Mouse (Mus musculus) stomach, embryonic 15.5 days (tissue): Measurements from ENCODE around the gene Ostm1. TPM values are rescaled to one million over a fixed set of nuclear protein-coding genes. Genes with fewer than 3 reads are reported as not detected.
A peak's percentile ranks its signal among the peaks of the same experiment; 100 is the strongest.

Source experiments
- ATAC-seq: fragments of 200-750 bp; cut with Nextera tagmentation; 2 replicates; pipeline ENCODE4 v1.8.0; 2017; ENCODE audit warnings: low read depth, moderate number of reproducible peaks, moderate TSS enrichment; ENCODE audit not compliant: insufficient read depth, low FRiP score
- H3K27ac ChIP-seq: fragments of 300-500 bp; sonication (generic); 2 replicates; pipeline ENCODE4 v1.5.1; 2015; ENCODE audit warnings: mild to moderate bottlenecking, inconsistent platforms
- H3K27me3 ChIP-seq: fragments of 300-500 bp; sonication (generic); replicated peaks from 2 replicates; pipeline ENCODE4 v1.6.1; 2015; ENCODE audit warnings: inconsistent platforms
- H3K36me3 ChIP-seq: fragments of 300-500 bp; sonication (generic); 2 replicates; pipeline ENCODE4 v1.6.1; 2015; ENCODE audit warnings: inconsistent platforms
- H3K4me1 ChIP-seq: fragments of 300-500 bp; sonication (generic); 2 replicates; pipeline ENCODE4 v1.6.1; 2015; ENCODE audit warnings: inconsistent platforms
- H3K4me2 ChIP-seq: fragments of 300-500 bp; sonication (generic); 2 replicates; pipeline ENCODE4 v1.6.1; 2015; ENCODE audit warnings: mild to moderate bottlenecking, inconsistent platforms
- H3K4me3 ChIP-seq: fragments of 300-500 bp; sonication (generic); replicated peaks from 2 replicates; pipeline ENCODE4 v1.5.1; 2015; ENCODE audit warnings: inconsistent platforms
- H3K9ac ChIP-seq: fragments of 300-500 bp; sonication (generic); 2 replicates; pipeline ENCODE4 v1.6.1; 2015; ENCODE audit warnings: inconsistent platforms
- H3K9me3 ChIP-seq: fragments of 300-500 bp; sonication (generic); 2 replicates; pipeline ENCODE4 v1.6.1; 2016; ENCODE audit warnings: inconsistent platforms
- WGBS: fragments of 180-500 bp; shearing (Covaris S2); methylation state at CpG from one replicate; pipeline ENCODE4 v1.1.7; 2015; 5-methylcytosine and 5-hydroxymethylcytosine counted together
- polyA plus RNA-seq: library from polyadenylated mRNA; unstranded; fragments of >200 nt; fragmentation: Nextera tagmentation; extraction: Ambion mirVana; gene quantifications from 2 replicates; pipeline ENCODE4 v1.2.1, GENCODE M21; 2015

Ostm1 gene
- 13.0 and 13.2 TPM in 2 replicates for polyA plus RNA-seq

- H3K4me1 ChIP-seq = peaks cover 13% of the 10 kb centered on the region; the same call in 1 of the 2 replicates
- peak within 1 kb of the TSS; percentile 12 for H3K4me3 ChIP-seq
Measured at GRCm38 (mm10) chr10:42583157-42583872, at the start of gene Ostm1, which contains the start of gene Nr2e1. Ostm1 (plus strand) TSS chr10:42583822. Nr2e1 (minus strand) TSS chr10:42583632.

GRCm38 (mm10) chr10:42533836-42534453 lies 49.7 kb upstream of the Ostm1 start:
- Histone ChIP-seq H3K9ac (no peak overlapping the region), H3K4me3 (no peak overlapping the region), H3K27ac (0 out of 2 replicates have a peak overlapping the region, but pooled peaks have one; percentile 19), H3K36me3 (peaks cover 15% of the 10 kb centered on the region; the same call in 1 of the 2 replicates), H3K9me3 (no peaks in the 10 kb centered on the region), H3K4me1 (no peaks in the 10 kb centered on the region), H3K27me3 (no peaks in the 10 kb centered on the region), H3K4me2 (no peak overlapping the region)
- WGBS = 77% methylated on average over 11 of the region's 11 CpGs
- ATAC-seq = peak; percentile 54; the same call in 1 of the 2 replicates

More at GRCm38 (mm10) chr10:42583157-42583872, at the start of gene Ostm1, which contains the start of gene Nr2e1:
- WGBS = 1% methylated on average over 43 of the region's 43 CpGs
- H3K27me3 ChIP-seq = peaks cover 95% of the 10 kb centered on the region
- H3K4me2 ChIP-seq = peak within 1 kb of the TSS; percentile 37
- H3K27ac ChIP-seq = no peak within 1 kb of the TSS
- no peaks in the 10 kb centered on the region for H3K36me3 ChIP-seq
- no peaks in the 10 kb centered on the region for H3K9me3 ChIP-seq
- no peak within 1 kb of the TSS for H3K9ac ChIP-seq
- ATAC-seq = no peak

- WGBS = 82% methylated on average over 9 of the region's 9 CpGs
- H3K27me3 ChIP-seq = no peaks in the 10 kb centered on the region
- no peak overlapping the region for H3K9ac ChIP-seq
- ATAC-seq = peak; percentile 85; the same call in 1 of the 2 replicates
- no peak overlapping the region for H3K4me2 ChIP-seq
- no peak overlapping the region for H3K4me3 ChIP-seq
- H3K27ac ChIP-seq = no peak overlapping the region
- H3K9me3 ChIP-seq = no peaks in the 10 kb centered on the region
- no peaks in the 10 kb centered on the region for H3K4me1 ChIP-seq
- peaks cover 10% of the 10 kb centered on the region; the same call in 1 of the 2 replicates for H3K36me3 ChIP-seq
Measured at GRCm38 (mm10) chr10:42537571-42538316, 45.9 kb upstream of the Ostm1 start.

GRCm38 (mm10) chr10:42545707-42546503 lies 37.7 kb upstream of the Ostm1 start:
- Histone ChIP-seq H3K9ac (no peak overlapping the region), H3K9me3 (no peaks in the 10 kb centered on the region), H3K27me3 (no peaks in the 10 kb centered on the region), H3K4me3 (no peak overlapping the region), H3K36me3 (no peaks in the 10 kb centered on the region), H3K4me1 (no peaks in the 10 kb centered on the region), H3K4me2 (no peak overlapping the region), H3K27ac (no peak overlapping the region)
- ATAC-seq = no peak
- 74% methylated on average over 6 of the region's 6 CpGs for WGBS

- Histone ChIP-seq H3K4me3 (no peak overlapping the region), H3K27ac (no peak overlapping the region), H3K9ac (no peak overlapping the region), H3K4me1 (no peaks in the 10 kb centered on the region), H3K36me3 (no peaks in the 10 kb centered on the region), H3K27me3 (no peaks in the 10 kb centered on the region), H3K4me2 (no peak overlapping the region), H3K9me3 (no peaks in the 10 kb centered on the region)
- 85% methylated on average over 3 of the region's 3 CpGs for WGBS
- no peak for ATAC-seq
Measured at GRCm38 (mm10) chr10:42546507-42546906, 37.1 kb upstream of the Ostm1 start.

- H3K9me3 ChIP-seq = no peaks in the 10 kb centered on the region
- H3K36me3 ChIP-seq = no peaks in the 10 kb centered on the region
- no peak overlapping the region for H3K9ac ChIP-seq
- no peak overlapping the region for H3K4me3 ChIP-seq
- 64% methylated on average over 5 of the region's 5 CpGs for WGBS
- no peaks in the 10 kb centered on the region for H3K4me1 ChIP-seq
- ATAC-seq = no peak
- no peak overlapping the region for H3K27ac ChIP-seq
- peaks cover 18% of the 10 kb centered on the region for H3K27me3 ChIP-seq
- H3K4me2 ChIP-seq = no peak overlapping the region
Measured at GRCm38 (mm10) chr10:42559581-42560200, 23.9 kb upstream of the Ostm1 start.

- 1% methylated on average over 12 of the region's 12 CpGs for WGBS
- no peak overlapping the region for H3K27ac ChIP-seq
- no peaks in the 10 kb centered on the region for H3K9me3 ChIP-seq
- H3K4me1 ChIP-seq = no peaks in the 10 kb centered on the region
- no peak overlapping the region for H3K9ac ChIP-seq
- no peaks in the 10 kb centered on the region for H3K36me3 ChIP-seq
- no peak overlapping the region for H3K4me3 ChIP-seq
- no peak overlapping the region for H3K4me2 ChIP-seq
- peaks cover 40% of the 10 kb centered on the region for H3K27me3 ChIP-seq
- ATAC-seq = no peak
Measured at GRCm38 (mm10) chr10:42562272-42562671, 21.4 kb upstream of the Ostm1 start.

- 1% methylated on average over 20 of the region's 20 CpGs for WGBS
- H3K27ac ChIP-seq = no peak overlapping the region
- no peak overlapping the region for H3K9ac ChIP-seq
- ATAC-seq = no peak
- no peaks in the 10 kb centered on the region for H3K9me3 ChIP-seq
- H3K4me2 ChIP-seq = no peak overlapping the region
- no peaks in the 10 kb centered on the region for H3K36me3 ChIP-seq
- no peak overlapping the region for H3K4me3 ChIP-seq
- peaks cover 85% of the 10 kb centered on the region for H3K27me3 ChIP-seq
- H3K4me1 ChIP-seq = no peaks in the 10 kb centered on the region
Measured at GRCm38 (mm10) chr10:42572567-42572966, 11.1 kb upstream of the Ostm1 start.

GRCm38 (mm10) chr10:42572971-42573370 lies 10.7 kb upstream of the Ostm1 start:
- no peak overlapping the region for H3K27ac ChIP-seq
- no peak for ATAC-seq
- H3K9me3 ChIP-seq = no peaks in the 10 kb centered on the region
- no peaks in the 10 kb centered on the region for H3K36me3 ChIP-seq
- H3K4me1 ChIP-seq = no peaks in the 10 kb centered on the region
- no peak overlapping the region for H3K4me2 ChIP-seq
- 2% methylated on average over 15 of the region's 15 CpGs for WGBS
- H3K9ac ChIP-seq = no peak overlapping the region
- H3K27me3 ChIP-seq = peaks cover 86% of the 10 kb centered on the region
- no peak overlapping the region for H3K4me3 ChIP-seq

- Histone ChIP-seq H3K9me3 (no peaks in the 10 kb centered on the region), H3K4me3 (no peak overlapping the region), H3K27ac (no peak overlapping the region), H3K4me1 (no peaks in the 10 kb centered on the region), H3K9ac (no peak overlapping the region), H3K36me3 (no peaks in the 10 kb centered on the region), H3K27me3 (peaks cover 91% of the 10 kb centered on the region), H3K4me2 (no peak overlapping the region)
- 2% methylated on average over 10 of the region's 10 CpGs for WGBS
- ATAC-seq = no peak
Measured at GRCm38 (mm10) chr10:42574639-42575038, 9.0 kb upstream of the Ostm1 start.
